Mouse (Mus musculus): ENCODE data around the gene Gm47791. TPM values are rescaled to one million over a fixed set of nuclear protein-coding genes. Genes with fewer than 3 reads are reported as not detected.

Gene Gm47791
- total RNA-seq, 2 experiments from 2014 or later: not detected

DNA sequence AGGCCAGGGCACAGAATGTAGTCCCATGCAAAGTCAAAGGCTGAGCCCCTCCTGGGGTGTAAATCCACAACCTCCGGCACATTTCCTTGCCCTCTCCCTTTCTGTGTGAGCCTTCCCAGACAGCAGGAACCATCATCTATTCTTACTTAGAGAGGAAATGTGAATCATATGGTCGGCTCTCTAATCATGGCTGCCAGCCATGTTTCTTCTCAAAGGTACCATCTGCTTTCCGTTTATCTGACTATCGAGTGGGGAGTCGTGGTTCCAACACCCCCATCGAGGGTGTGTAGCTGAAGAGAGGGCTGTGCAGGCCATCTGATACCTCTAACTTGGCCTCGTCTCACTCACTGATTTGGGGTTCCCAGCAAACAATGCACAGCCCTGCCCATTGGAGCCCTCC is 17.0 kb upstream of the Gm47791 start:
- no peak for ATAC-seq (replicated peaks; ENCODE audit: poor library complexity, severe bottlenecking)

DNA sequence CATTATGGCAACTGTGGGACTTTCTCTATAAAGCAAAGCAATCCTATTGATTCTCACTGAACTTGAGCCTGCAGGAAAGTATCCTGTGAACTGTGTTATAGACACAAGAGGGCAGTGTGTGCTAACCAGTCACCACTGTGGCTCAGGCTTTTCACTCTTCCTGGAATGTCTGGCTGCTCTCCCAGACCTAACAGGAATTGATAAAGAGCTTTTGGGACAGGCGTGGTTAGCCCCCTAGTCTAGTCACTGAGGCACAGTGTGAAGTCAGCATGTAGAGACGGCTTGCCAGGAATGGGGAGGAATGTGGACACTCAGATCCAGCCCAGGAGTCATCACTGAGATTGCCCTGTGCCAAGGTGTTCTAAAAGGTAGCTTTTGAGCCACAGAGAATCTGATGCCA is 16.4 kb upstream of the Gm47791 start:
- peak; percentile 89 for ATAC-seq (replicated peaks; ENCODE audit: poor library complexity, severe bottlenecking)

DNA sequence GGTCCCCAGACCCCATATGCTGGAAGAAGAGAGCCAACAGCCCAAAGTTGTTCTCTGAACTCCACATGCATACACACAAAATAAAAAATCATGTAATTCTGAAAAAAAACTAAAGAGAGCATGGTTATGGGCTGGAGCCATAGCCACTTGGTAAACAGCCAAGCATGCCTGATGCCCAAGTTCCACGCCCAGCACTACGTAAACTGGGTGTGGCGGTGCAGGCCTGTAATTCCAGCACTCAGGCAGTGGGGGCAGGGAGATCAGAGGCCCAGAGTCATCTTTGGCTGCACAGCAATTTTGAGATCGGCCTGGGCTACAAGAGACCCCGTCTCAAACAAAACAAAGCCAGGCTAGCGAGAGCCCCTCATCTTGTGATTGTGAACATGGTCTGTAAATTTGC is 14.5 kb upstream of the Gm47791 start:
- no peak for ATAC-seq (replicated peaks; ENCODE audit: poor library complexity, severe bottlenecking)

DNA sequence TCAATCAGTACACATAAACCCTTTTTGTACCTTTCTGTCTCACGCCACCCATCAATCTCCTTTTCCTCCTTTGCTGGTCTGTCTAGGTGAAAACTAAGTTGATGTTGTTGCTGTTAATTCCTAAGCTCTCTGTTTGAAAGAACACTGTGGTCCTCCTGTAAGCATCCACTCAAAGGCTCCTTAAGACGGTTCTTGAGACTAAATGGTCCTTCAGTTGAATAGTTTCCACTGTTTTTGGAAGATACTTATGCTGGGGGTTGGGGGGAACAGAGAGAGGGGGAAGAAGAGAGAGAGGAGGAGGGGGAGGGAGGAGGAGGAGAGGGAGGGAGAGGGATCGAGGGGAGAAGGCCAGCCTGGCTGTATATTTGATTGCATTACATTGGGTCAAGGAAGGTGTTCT is 12.5 kb upstream of the Gm47791 start:
- no peak for ATAC-seq (replicated peaks; ENCODE audit: poor library complexity, severe bottlenecking)

DNA sequence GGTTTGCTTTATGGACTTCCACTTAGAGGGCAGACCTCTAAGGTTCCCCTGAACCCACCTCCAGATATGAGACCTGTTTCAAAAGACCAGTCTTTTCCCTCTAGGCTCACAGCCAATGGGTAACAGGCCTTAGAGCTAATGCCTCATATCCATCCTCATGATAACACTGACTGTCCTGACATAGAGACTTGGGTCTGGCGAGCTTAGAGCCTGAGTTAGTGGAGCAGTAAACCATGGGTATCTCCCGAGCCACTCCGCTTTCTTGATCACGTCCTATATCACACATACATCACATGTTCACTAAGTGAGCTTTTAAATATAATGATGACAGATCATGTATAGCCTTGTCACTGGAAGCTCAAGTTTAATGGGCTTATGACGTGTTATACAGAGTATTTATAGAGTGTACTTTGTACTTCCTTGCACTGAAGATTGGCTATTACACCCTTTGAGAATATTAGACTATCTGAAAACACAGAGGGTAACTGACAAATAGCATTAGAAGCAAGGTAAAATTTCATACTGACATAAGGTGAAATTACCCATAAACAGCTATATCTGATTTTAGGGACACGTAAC is 8.4 kb upstream of the Gm47791 start:
- ATAC-seq (replicated peaks; ENCODE audit: poor library complexity, severe bottlenecking): no peak

DNA sequence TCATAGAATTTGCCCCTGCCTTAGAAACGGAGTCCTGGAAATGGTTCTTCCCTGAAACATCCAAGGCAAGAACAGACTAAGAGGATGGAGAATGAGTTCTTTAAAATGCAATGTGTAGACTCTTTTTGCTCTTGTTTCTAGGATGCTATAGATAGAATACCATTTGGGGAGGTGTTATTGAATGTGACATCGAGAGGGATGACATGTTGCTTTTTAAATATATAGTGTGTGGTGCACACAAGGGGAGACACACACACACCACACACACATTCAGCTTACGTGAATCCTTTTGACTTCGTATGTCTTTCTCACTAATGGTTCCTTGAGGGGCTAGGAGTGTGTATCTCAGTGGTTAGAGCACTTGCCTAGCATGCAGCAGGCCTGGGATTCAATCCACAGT is 4.2 kb upstream of the Gm47791 start:
- no peak for ATAC-seq (replicated peaks; ENCODE audit: poor library complexity, severe bottlenecking)

DNA sequence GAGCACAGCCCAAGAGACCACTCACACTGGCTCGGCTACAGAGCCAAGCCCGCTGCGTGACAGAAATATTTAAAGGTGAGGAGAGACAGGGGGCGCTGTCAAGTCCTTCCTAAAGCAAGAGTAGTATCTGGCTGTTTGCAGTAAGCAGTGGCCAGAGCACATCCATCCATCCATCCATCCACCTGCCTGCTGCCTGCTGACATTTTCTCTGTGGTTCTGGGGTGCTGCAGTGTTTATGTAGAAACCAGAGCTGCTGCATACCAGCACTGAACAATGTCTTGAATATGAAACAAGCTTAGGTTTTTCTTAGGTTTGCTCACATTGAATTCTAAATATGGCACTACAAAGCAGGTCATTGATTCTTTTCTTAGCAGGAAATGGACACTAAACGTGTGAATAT is 2.2 kb upstream of the Gm47791 start:
- ATAC-seq (replicated peaks; ENCODE audit: poor library complexity, severe bottlenecking): no peak

DNA sequence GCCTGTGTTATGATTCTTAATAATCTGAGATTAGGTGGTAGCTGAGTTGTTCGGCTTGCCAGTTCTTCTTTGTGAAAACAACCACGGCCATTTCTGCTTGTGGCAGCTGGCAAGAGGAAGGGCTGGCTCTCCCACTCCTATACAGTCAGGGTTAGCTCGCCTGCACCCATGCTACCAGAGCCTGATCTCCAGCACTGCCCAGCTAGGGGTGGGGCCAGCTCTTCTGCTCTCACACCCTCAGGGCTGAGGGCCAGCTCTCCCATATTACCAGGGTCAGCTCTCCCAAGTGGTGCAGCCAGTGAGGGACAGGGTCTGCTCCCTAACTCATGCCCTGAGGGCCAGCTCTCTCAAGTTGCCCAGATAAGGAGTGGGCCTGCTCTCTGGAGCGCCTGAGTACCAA is 1.4 kb upstream of the Gm47791 start:
- ATAC-seq (replicated peaks; ENCODE audit: poor library complexity, severe bottlenecking): no peak

DNA sequence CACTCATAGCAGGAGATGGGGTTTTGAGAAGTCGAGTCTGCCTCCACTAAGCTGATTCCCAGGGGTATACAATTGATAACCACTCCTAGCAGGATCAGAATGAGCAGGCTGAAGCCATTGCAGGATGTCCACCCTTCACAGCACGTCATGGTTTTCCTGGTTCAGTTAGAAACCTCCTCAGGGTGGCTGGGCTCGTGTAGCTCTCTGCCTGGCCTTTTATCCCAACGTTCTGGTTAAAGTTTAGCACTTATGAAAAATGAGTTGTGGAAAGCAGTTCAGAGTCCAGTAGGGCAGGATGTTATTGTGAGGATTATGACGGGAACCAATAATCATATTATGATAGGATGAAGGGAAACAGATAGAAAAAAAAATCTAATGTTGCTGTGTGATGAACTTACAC is 2.8 kb downstream of the Gm47791 start, which contains the start of gene Tm4sf20:
TSS of gene Tm4sf20 (minus strand) at position 193 of the 400 bp plus-strand sequence.
- no peak for ATAC-seq (replicated peaks; ENCODE audit: poor library complexity, severe bottlenecking)

DNA sequence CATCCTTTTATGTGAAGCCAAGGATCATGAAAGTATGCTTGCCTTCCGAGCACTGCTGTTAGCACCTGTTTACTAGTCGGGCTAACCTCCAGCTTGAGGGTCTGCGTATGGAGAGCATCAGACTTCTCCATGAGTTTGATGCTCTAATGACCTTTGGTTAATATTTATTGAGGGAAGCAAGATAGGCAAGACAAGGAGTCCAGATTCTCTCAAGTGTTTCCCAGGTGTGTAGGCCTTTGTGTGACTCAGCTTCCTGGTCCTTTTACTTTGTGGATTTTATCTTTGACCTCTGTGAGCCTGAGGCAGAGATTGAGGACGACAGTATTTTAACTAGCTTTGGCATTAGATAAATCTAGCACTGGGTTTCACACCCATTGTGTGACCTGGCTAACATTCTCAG is 4.4 kb downstream of the Gm47791 start:
- ATAC-seq (replicated peaks; ENCODE audit: poor library complexity, severe bottlenecking): no peak

DNA sequence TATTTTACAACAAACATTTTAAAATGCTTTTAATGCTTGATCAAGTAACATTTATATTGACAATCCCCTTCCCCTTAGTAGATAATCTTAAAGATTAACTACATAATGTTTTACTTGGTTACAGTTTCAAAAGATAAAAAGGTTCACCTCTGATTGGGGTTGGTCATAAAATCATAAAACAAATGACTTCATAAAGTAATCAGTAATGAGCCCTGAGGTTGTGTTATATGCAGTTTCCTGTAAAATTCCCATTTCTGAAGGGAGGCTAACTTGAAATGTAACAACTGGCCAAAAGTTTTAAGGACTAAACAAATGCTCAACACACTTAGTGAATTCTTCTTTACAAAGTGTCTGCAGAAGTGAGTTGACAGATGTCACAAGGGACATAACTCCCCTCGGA is 4.8 kb downstream of the Gm47791 start:
- ATAC-seq (replicated peaks; ENCODE audit: poor library complexity, severe bottlenecking): no peak

DNA sequence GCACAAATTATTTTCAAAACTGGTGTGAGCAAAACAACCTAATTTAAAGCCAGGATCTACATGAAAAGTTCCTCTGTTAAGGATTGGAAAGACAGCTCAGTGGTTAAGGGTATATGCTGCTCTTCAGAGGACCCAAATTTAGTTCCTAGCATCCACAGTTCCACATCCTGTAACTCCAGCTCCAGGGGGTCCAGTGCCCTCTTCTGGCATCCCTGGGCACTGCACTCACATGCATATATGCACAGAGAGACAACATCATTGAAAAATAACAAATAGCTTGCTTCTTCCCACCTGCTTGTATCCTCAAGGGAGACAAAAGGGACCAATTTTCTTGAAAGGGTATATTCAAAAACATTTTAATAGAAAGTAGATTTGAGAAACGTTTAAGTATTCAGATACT is 8.8 kb downstream of the Gm47791 start:
- ATAC-seq (replicated peaks; ENCODE audit: poor library complexity, severe bottlenecking): 0 out of 2 replicates have a peak, but pooled peaks have one; percentile 12

DNA sequence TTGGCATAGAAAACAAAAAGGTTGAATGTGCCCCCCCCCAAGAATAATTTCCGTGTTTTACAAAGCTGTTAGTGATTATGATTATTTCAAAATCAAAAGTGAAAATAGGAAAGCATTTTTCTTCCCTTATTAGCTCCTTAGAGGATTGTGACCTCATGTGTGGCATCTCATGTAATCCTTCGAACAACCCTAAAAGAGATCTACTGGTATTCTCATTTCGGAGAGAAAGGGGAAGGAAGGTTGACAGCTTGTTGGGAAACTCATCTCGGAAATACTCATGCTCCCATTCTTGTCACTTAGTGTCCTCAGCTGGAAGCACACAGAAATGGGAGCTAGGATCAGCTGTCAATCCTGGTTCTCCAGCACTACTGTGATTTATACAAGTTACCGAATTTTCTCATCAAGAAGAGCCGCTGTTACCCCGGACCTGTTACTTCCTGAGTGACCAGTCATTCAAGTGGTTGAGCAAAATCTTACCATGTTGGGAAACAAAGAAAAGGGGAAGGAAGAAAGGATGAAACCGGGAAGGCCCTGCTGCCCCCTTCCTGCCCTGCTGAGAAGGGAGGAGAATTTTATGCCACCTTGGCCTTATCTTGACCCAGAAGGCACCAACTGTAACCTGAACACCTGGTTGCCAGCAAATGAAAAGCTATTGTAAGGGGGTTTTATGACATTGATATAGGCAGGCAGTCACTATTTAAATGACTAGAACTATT is 9.4 kb downstream of the Gm47791 start:
- peak; percentile 89 for ATAC-seq (replicated peaks; ENCODE audit: poor library complexity, severe bottlenecking)

DNA sequence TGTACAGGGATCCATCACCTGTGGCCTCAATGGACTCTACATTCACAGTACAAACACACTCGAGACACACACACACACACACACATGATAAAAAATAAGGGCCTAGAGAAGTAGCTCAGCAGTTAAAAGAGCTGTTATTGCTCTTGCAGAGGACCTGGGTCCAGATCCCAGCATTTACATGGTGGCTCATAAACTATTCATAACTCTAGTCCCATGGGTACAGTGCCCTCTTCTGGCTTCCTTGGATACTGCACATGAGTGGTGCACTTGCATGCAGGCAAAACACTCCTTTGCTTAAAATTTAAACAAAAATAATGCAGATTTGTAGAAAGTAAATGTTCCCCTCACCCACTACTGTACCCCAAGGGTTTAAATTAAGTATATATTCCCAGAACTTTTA is 11.5 kb downstream of the Gm47791 start:
- 0 out of 2 replicates have a peak, but pooled peaks have one; percentile 28 for ATAC-seq (replicated peaks; ENCODE audit: poor library complexity, severe bottlenecking)

DNA sequence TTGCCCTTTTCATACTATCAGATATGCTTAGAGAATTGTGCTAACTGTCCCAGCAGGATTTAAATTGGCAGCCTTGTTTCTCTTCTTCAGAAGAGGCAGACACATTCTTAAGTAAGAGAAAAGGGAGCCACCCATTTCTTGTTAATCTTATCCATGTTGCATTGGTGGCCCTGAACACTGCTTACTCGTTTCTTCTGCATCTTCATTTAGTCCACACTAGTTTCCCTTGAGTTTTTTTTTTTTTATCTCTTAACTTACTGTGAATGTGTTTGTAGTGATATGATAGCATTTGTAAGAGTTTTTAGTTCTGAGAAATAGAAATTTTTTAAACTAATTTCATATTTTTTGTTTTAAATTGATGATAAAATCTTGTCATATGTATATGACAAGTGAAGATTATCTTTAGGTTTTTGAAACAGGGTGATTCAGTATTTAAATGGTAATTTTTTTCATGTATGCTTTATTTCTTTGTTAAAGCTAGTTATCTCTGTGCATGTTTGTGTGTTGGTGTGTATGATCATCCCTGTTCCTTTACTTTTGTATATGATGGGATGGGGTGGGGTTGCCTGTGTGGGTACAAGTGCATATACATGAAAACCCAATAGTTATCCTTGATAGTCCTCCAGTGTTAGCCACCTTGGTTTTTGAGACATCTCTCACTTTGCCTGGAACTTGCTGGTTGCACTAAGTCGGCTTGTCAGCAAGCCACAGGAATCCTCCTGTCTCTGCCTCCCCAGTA is 23.2 kb downstream of the Gm47791 start:
- no peak for ATAC-seq (replicated peaks; ENCODE audit: poor library complexity, severe bottlenecking)

DNA sequence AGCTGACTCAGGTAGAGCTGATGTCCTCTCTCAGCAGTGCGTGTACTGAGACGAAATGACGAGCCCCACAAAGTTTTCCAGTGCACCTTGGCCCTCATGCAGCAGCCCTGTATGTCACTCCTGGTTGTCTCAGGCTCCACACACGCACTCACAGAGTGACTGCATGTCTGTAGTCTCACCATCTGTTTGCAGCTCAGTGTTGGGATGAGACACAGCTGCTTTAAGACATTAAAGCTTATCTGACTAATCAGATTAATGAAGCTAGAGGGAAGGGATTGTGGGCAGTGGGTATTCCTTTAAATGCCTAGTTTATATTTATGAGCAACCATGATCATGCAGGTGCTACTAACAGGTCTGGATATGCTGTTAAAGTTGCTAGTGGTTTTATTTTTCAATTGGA is 24.6 kb downstream of the Gm47791 start:
- ATAC-seq (replicated peaks; ENCODE audit: poor library complexity, severe bottlenecking): no peak

DNA sequence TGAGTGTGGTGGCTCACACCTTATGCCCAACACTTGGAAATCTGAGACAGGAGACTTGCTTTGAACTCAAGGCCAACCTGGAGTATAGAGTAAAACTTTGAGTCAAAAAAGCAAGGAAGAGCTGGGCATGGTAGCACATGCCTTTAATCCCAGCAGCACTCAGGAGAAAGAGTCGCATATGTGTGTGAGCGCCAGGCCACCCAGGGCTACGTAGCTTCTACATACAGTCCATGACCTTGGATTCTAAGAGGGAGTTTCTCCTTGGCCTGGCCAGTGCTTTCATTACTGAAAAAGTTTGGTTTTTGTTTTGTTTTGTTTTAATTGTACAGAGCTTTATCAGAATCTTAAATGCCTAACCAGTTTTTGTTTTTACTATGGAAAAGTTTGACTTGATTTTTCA is 27.1 kb downstream of the Gm47791 start:
- no peak for ATAC-seq (replicated peaks; ENCODE audit: poor library complexity, severe bottlenecking)

DNA sequence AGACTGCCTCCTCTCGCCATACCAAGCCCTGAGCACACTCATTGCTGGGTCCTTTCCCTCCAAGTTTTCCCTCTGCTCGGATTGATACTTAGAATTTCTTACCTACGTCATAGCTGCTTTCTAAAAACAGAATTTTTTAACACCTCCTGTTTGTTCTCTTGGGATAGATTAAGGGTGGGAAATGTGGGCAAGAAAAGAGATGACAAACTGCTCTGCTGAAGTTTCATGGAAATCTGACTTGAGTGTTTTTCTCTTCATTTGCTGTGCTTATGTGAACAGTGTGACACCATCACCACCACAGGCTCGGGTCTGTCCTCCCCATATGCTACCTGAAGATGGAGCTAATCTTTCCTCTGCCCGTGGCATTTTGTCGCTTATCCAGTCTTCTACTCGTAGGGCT is 29.5 kb downstream of the Gm47791 start:
- ATAC-seq (replicated peaks; ENCODE audit: poor library complexity, severe bottlenecking): no peak

DNA sequence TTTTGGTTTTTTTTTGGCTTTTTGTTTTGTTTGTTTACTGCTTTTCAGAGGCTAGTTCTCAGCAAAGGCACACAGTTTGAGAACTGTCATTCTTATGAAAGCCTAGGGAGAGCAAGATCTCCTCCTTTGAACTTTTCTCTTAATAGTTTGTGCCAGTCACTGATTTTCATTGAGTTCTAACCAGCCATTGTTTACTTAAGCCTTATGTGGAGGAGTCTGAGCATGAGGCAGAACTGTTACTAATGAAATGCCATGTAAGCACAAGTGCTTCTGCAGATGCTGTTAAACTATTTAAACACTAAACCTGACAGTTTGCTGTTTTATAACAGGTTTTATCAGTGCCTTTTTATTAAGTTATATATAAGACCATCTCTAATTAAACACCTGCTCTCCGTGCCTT is 33.0 kb downstream of the Gm47791 start:
- ATAC-seq (replicated peaks; ENCODE audit: poor library complexity, severe bottlenecking): no peak

DNA sequence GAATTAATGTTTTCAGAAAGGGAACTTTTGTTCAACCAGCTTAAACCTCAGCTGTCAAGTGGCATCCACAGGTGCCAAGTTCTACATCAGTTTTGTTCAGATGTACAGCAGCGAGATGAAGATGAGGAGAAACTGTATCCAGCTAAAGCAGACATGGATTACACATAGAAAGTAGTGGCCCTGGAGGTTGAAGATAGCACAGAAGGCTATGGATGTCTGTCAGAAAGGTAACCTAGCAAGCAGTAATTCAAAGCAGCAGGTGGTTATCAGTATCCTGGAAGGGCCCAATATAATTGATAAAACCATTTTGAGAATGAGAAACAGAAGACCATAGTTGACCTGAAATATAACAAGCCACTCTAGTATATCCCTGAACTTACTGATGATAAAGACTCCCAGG is 37.7 kb downstream of the Gm47791 start:
- ATAC-seq (replicated peaks; ENCODE audit: poor library complexity, severe bottlenecking): no peak

DNA sequence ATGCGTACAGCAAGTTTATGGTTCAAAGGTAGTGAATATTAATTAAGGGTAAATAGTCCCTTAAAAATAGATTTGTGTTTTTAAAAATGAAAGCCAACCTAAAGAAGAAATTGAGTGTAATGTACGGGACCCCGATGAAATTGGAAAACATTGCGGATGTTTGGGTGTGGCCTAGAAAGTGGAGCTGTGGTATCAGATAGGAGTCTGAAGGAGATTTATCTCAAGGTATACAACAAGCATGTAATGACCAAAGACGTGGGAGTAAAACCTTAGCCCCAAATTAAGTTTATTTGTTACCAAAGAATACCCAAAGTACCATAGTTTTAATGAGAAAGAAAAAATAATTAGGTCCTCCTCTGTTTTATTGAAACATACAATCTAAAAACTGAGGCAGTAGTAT is 44.6 kb downstream of the Gm47791 start:
- ATAC-seq (replicated peaks; ENCODE audit: poor library complexity, severe bottlenecking): no peak

DNA sequence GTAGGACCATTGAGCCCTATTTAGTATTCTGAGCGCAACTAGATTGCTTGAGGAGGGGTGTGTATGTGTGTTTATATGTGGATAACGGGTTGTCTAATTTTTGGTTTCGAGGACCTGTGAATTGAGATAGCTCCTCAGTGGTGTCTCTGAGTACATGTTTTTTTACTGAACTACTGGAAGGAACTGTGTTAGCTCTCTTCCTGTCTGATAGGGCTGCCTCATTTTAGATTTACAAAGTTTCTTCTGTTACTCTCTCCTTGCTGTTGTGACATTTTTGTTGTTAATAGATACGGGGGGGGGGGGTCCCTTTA is 45.2 kb downstream of the Gm47791 start:
- ATAC-seq (replicated peaks; ENCODE audit: poor library complexity, severe bottlenecking): no peak

Measured in granulocyte monocyte progenitor cell, adult 5-6 weeks (primary cell).